Mouse (Mus musculus) natural killer cell, adult 2 months (primary cell): ENCODE results near the gene Mrps35.
A peak's percentile ranks its signal among the peaks of the same experiment; 100 is the strongest.

Experiments used
- DNase-seq, 2 experiments: peaks; one replicate each; pipeline ENCODE4 v3.0.0; 2022; ENCODE audit warnings: low spot score in 2 of 2

Gene Mrps35

DNA sequence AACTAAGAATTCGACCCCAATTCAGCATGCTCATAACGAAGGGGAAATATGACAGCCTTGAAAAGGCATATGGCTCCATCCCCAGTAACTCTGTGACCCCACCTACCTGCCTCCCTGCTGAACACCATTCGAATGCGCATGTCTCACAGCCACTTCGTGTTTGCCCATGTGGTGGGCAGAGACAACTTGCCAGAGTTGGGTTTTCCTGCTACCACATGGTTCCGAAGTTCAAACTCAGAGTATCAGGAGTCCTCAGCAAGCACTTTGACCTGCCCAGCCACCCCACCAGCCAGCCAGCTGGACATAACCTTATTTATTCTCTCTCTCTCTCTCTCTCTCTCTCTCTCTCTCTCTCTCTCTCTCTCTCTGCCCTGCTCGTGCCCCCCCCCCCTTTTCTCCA lies 45.2 kb downstream of the Mrps35 start:
- DNase-seq = no peak

DNA sequence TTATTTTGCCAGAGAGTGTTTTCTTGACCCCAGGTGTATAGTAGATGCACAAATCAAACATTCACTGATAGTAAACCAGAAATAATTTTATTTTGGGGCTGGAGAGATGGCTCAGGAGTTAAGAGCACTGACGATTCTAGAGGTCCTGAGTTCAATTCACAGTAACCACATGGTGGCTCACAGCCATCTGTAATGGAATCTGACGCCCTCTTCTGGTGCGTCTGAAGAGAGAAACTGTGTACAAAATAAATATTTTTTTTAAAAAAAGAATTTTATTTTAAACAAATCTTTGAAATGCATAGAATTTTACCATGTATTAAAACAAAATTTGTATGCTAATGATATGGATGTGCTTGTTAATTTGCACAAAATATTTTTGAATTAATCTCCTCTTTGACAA lies 46.0 kb downstream of the Mrps35 start:
- no peak for DNase-seq

DNA sequence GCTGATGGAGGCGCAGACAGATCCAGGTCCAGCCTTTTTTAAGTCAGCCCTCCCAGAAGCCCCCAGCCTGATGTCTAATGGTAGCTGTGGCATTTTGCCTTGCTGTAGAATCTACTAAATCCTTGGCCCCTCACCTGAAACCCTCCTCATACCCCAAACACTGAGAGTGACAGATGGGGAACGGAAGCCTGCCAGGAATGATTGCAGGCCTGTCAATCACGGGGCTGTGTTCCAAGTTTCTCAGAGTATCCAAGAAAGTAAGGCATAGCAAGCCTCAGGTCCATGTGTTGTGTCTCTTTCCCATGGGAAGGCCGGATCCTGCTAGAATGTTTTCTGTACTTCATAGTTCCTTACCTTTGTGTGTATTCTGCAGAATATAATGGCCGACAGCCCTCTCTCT lies 47.6 kb downstream of the Mrps35 start:
- no peak for DNase-seq

DNA sequence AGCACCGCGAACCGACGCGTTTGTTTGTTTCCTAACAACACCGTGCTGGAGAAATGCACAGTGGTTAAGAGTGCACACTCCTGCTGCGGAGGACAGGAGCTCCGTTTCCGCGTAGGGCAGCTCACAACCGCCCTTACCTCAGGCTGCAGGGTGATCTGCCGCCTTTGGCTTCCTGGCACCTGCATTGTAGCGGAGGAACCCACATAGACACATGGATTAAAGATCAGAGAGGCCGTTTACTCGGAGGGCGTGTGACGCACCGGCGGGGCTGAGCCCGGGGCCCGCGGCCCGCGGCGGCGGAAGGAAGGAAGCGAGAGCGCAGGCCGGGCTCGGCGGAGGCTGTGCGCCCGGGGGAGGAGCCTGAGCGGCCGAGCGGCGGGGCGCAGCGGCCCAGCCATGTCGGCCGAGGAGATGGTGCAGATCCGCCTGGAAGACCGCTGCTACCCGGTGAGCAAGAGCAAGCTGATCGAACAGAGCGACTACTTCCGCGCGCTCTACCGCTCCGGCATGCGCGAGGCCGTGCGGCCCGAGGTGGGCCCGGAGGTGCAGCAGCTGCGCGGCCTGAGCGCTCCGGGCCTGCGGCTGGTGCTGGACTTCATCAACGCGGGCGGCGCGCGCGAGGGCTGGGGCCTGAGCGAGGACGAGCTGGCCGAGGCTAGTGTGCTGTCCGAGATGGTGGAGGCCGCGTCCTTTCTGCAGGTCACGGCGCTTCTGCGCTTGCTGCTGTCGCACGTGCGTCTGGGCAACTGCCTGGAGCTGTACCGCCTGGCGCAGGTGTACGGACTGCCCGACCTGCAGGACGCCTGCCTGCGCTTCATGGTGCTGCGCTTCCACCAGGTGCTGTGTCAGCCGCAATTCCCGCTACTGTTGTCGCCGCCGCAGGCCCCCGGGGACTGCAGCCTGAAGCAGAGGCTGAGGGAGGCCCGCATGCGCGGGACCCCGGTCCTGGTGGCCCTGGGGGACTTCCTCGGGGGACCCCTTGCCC lies 48.9 kb downstream of the Mrps35 start, which contains the start of gene Klhl42:
Klhl42 (plus strand) TSS at position 244 of the 985 bp plus-strand sequence.
- peak; percentile 47 to 67 for DNase-seq

- peak in 1 of 2 experiments; percentile 7 for DNase-seq
Measured at GRCm38 (mm10) chr6:147092136-147092535, 49.6 kb downstream of the Mrps35 start.

DNA sequence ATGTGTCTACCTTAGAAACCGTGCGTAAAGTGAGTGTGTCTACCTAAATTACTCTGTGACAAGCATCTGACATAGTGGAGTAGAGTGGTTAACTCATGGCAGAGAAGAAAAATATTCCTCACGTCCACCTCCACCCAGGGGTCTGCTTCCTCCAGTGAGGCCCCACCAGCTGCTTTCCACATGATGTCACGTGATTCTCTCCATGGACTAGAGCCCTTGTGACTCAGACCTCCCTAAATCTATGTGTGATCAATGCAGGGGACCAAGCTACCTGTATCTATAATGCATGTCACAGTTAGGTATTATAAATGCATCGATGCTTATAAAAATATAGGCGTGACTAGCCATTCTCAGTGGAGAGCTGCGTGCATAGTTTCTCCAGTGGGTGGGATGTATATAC lies 52.2 kb downstream of the Mrps35 start:
- no peak for DNase-seq

DNA sequence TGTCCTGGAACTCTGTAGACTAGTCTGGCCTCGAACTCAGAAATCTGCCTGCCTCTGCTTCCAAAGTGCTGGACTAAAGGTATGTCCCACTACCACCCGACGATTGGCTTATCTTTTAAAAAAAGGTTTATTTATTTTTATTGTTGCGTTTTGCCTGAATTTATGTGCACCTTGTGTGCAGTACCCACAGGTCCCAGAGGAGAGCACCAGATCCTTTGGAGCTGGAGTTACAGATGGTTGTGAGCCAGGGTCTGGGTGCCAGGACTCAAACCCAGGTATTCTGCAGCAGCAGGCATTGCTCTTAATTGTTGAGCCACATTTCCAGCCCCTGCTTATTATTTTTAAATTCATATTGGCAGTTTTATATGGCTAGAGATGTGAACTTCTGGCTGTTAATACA lies 53.5 kb downstream of the Mrps35 start:
- no peak for DNase-seq

- DNase-seq = no peak
Measured at GRCm38 (mm10) chr6:147096934-147097333, 54.4 kb downstream of the Mrps35 start.

DNA sequence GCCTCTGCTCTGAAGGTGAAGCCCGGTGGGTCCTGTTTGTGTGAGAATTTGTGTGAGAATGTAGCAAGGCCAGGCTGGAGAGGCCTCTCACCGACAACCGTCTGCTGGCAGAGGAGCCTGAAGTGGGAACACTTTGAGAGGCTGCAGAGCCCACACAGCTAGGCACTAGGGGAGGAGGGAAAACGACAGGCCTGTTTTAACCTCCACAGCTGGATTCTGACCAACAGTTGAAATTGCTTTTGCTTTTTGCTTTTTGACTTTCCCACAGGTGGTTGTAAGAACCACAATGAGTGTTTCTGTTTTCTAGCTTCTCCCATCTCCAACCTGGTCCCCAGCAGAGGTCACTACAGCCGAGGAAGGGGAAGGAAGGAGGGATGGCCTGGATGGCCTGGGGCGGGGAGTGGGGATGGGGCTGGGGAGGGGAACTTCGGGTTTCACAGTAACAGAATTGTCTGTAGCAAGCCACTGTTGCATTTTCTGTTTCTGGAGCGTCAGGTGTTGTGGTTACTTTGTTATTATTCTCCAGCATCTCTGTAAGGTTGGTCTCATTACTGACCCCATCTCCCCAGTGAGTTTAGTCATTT lies 54.9 kb downstream of the Mrps35 start:
- no peak for DNase-seq

- peak in 1 of 2 experiments; percentile 50 for DNase-seq
Measured at GRCm38 (mm10) chr6:147099458-147100277, 57.1 kb downstream of the Mrps35 start.

DNA sequence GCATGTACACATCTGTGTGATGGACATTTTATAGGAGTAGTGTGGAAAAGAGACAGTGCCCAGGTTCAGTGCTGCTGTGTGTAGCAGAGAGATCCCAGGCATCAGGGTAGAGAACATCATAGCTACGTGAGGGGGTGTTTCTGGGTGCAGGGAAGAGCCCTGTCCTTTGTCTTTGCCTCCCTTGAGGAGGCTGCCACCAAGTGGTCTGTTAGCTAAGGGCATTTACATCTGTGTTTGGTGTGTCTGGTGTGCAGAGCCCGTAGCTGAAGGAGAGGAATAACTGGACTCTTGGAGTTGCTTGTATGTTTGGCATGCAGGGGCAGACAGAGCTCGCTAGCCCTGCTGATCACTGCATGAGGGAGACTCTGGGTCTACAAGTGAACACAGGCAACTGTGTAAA lies 59.7 kb downstream of the Mrps35 start:
- DNase-seq = no peak

GRCm38 (mm10) chr6:147105529-147105928 lies 63.0 kb downstream of the Mrps35 start:
- DNase-seq = no peak

GRCm38 (mm10) chr6:147106716-147107115 lies 64.2 kb downstream of the Mrps35 start:
- DNase-seq = no peak

DNA sequence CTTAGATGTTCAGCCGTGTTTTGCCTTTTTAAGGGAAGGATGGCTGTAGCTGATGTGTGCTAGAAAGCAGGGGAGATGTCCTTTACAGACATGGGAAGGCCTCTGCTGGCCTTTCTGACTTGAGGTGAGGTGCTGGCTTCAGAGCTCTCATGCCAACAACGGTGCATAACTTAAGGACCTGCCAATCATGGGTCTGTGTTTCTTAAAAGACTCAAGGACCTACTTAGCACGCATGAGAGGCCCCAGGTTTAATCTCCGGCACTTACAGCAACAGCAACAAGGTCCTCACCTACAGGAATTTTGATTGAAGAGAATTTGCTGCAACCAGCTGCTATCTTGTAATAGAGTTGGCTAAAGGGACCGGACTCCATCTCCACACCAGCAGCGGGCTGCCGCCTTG lies 66.7 kb downstream of the Mrps35 start:
- DNase-seq = no peak

DNA sequence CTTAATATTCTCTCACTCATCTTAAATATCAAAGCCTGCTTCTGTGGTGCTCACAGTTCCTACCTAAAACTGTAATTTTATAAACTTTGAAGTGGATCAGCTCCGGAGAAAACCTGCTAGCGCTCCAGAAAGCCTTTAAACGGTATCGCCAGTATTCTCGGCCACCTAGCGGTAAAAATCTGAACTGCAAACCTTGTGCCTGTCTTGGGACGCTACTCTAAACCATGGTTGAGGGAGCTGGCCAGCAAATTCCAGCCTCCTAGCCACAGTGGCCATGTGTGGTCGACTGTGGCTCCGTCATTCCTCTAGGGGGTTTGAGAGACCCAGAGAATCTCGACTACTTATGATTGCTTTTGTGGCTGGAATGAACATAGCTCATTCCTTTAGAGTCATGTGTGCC lies 74.0 kb downstream of the Mrps35 start:
- peak; percentile 42 to 59 for DNase-seq

DNA sequence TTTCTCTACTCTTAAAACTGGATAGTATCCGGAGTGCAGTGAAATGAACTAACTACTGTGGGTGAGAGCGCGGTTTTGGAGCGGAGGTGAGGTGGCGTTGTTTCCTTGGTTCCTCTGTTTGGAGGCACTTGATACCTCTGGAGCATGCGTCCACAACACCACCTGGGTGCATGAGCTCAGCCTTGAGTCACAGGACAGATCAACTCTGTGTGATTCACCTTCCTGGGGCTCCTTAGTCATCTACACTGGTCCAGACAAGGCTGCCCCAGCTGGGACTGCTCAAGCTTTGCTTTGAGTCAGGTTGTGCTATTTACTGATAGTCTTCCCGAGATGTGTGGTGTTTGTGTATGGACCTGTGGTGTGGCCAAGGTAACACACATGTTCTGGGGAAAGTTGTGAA lies 75.2 kb downstream of the Mrps35 start:
- DNase-seq = no peak

DNA sequence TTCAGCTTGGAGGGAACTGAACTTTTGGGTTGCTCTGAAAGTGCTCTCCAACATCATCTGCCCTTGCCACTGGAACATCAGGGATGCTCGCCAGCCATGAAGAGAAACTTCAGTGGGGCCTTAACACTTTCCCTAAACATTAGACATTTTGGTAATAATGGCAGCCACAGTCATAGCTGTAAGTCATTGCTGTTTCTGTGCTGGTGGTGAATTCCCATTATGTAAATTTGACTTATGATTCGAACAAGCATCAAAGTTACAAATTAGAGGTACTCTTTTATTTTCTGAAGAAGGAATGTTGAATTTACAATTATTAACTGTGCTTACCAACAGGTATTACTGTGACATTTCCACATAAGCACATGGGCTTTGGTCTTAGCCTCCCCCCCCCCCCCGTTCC lies 75.6 kb downstream of the Mrps35 start:
- DNase-seq = no peak

DNA sequence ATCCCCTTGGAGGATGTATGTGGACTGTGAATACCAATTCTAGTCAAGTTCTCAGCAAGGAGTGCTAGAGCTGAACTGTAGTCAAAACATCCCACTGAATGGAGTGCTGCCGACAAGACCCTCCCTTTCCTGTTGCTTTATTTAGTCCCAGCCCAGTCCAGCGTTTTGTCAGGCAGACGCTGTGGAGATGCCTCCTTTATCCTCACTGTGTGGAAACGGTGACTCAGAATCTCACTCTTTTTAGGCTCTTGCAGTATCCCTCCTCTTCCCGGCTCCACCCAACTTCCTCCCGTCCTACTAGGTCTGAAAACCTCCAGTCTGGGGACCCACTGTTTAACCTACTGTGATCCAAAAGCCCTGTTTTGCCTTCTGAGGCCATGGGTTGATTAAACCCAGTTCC lies 78.8 kb downstream of the Mrps35 start:
- DNase-seq = no peak
